In the genomic region with DNA sequence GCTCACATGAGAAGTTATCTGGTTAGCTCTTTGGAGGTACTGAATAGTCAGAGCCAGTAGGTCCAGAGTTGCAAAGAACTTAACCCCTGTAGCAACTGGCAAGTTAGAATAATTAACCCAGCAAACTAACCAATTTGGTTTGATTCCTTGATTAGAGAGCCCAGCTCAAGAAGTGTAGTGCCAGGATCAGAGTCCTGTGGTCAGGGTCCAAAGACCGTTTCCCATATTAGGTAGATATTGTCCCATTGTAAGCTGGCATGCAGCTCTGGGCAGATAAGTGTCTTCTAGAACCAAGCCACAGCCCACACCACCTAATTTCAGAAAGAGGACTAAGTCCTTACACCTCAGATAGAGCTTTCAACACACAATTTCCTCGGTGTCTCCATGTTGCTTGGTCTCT, we compare ENCODE assay signal across 25 mouse cellular contexts.
"Had no signal": no experiment of that assay in that cellular context is flagged by ENCODE, and none has a peak within 500 bp of the region (broad histone marks: within the 10 kb centered on the region; RNA-seq: fewer than 3 reads in every experiment).

No protein-coding gene starts in this region.

- ATAC-seq: forebrain, embryonic 16.5 days; hindbrain, embryonic 16.5 days; inflammation-experienced regulatory T-cells, adult 6 months; intestine, embryonic 15.5 days; intestine, postnatal 0 days; liver, embryonic 12.5 days had no signal

- DNase-seq: gastrocnemius, adult 2 months; gastrocnemius, postnatal 10 days; gastrocnemius, postnatal 25 days; heart, adult 2 months; heart, postnatal 14 days; heart, postnatal 36 days; liver; lung, adult 2 months had no signal

- H3K27ac ChIP-seq: gastrocnemius, adult 2 months; heart, adult 2 months; heart, embryonic 13.5 days; heart, embryonic 15.5 days; hindbrain, embryonic 12.5 days; hindbrain, embryonic 14.5 days; intestine, embryonic 15.5 days; layer of hippocampus, adult 2 months; left cerebral cortex, adult 2 months; limb, embryonic 10.5 days; limb, embryonic 12.5 days; liver, embryonic 12.5 days; liver, embryonic 14.5 days had no signal

- H3K27me3 ChIP-seq: heart, embryonic 13.5 days; heart, embryonic 15.5 days; hindbrain, embryonic 12.5 days; intestine, embryonic 15.5 days; liver, embryonic 12.5 days had no signal

- H3K36me3 ChIP-seq: heart, embryonic 13.5 days; heart, embryonic 15.5 days; hindbrain, embryonic 10.5 days; hindbrain, embryonic 12.5 days; intestine, embryonic 15.5 days; limb, embryonic 10.5 days; limb, embryonic 12.5 days; liver, embryonic 12.5 days had no signal

- H3K9me3 ChIP-seq: heart, embryonic 13.5 days; heart, embryonic 15.5 days; hindbrain, embryonic 10.5 days; hindbrain, embryonic 12.5 days; intestine, embryonic 15.5 days; limb, embryonic 10.5 days; limb, embryonic 12.5 days; liver, embryonic 12.5 days had no signal

- H3K4me3 ChIP-seq: gastrocnemius, adult 2 months; heart, adult 2 months; heart, embryonic 13.5 days; heart, embryonic 15.5 days; hindbrain, embryonic 10.5 days; hindbrain, embryonic 12.5 days; intestine, embryonic 15.5 days; layer of hippocampus, adult 2 months; left cerebral cortex, adult 2 months; limb, embryonic 10.5 days; limb, embryonic 12.5 days; liver, embryonic 12.5 days had no signal

- H3K4me2 ChIP-seq: heart, embryonic 11.5 days; heart, embryonic 13.5 days; heart, embryonic 15.5 days; hindbrain, embryonic 12.5 days; hindbrain, embryonic 14.5 days; intestine, embryonic 15.5 days; limb, embryonic 12.5 days; liver, embryonic 12.5 days had no signal

- H3K4me1 ChIP-seq: heart, embryonic 13.5 days; heart, embryonic 15.5 days; limb, embryonic 10.5 days; liver, embryonic 12.5 days had no signal

- H3K9ac ChIP-seq: heart, embryonic 13.5 days; heart, embryonic 15.5 days; hindbrain, embryonic 12.5 days; hindbrain, embryonic 14.5 days; intestine, embryonic 15.5 days; limb, embryonic 12.5 days; liver, embryonic 12.5 days; liver, embryonic 14.5 days had no signal
